Mouse (Mus musculus) gastrocnemius, postnatal 25 days (tissue): ENCODE data around the gene Zc3h7a. TPM values are rescaled to one million over a fixed set of nuclear protein-coding genes. Genes with fewer than 3 reads are reported as not detected.

Experiments used
- microRNA-seq, 2 experiments: library from miRNA; unstranded; fragments of <30 nt; microRNA quantifications; one replicate each; pipeline ENCODE4 v1.2.0; 2021; ENCODE audit warnings: borderline replicate concordance in 2 of 2
- total RNA-seq, 2 experiments: library from RNA; stranded (reverse); gene quantifications; 1 replicate in 1 of 2; 2 replicates in 1 of 2; pipeline ENCODE4 v1.2.3; 2021

Zc3h7a gene
- total RNA-seq, 2 experiments from 2014 or later, result 18.0 to 18.5 TPM

Small RNA genes lying within 50 kb of the gene (microRNA-seq; reads per million reads assigned to microRNA genes)
- 8.1 to 8.2 reads per million in 2 experiments for gene Gm23935

Other genes starting within 250 kb of the Zc3h7a start
- 1 to 10 TPM; 4.2 to 4.4 TPM for gene Snn, start 115.4 kb downstream of the Zc3h7a start, total RNA-seq
- gene Litaf, start 110.2 kb downstream of the Zc3h7a start, total RNA-seq, result 10 to 100 TPM in 1 of 2 experiments, 1 to 10 TPM in 1; 10.0 to 10.1 TPM
- gene Txndc11, start 41.7 kb downstream of the Zc3h7a start, total RNA-seq, result 10 to 100 TPM in 1 of 2 experiments, 1 to 10 TPM in 1; 8.9 to 10.1 TPM
- 10 to 100 TPM; 43.9 to 45.5 TPM for gene Rsl1d1, start 26.9 kb upstream of the Zc3h7a start, total RNA-seq
- 10 to 100 TPM; 53.6 to 54.2 TPM for gene Gspt1, start 77.9 kb upstream of the Zc3h7a start, total RNA-seq
- not detected for gene Tnfrsf17, start 137.4 kb upstream of the Zc3h7a start, total RNA-seq
- 10 to 100 TPM in 1 of 2 experiments, 1 to 10 TPM in 1; 9.2 to 11.9 TPM for gene Snx29, start 146.5 kb upstream of the Zc3h7a start, total RNA-seq